Mouse (Mus musculus) embryonic facial prominence, embryonic 10.5 days (tissue): ENCODE results near the gene Pfdn6. TPM values are rescaled to one million over a fixed set of nuclear protein-coding genes. Genes with fewer than 3 reads are reported as not detected.

ENCODE experiments used
- DNase-seq: peaks from one replicate; pipeline ENCODE4 v3.0.0-alpha.2; 2017; ENCODE audit warnings: low spot score
- H3K27ac ChIP-seq: fragments of 300-500 bp; sonication (generic); replicated peaks from 2 replicates; pipeline ENCODE4 v1.5.1; 2016; ENCODE audit warnings: mild to moderate bottlenecking
- H3K27me3 ChIP-seq: fragments of 300-500 bp; sonication (generic); replicated peaks from 2 replicates; pipeline ENCODE4 v1.6.1; 2016; ENCODE audit warnings: low read depth, mild to moderate bottlenecking; ENCODE audit not compliant: poor library complexity, severe bottlenecking
- H3K36me3 ChIP-seq: fragments of 300-500 bp; sonication (generic); replicated peaks from 2 replicates; pipeline ENCODE4 v1.6.1; 2016; ENCODE audit warnings: mild to moderate bottlenecking, moderate library complexity
- H3K4me1 ChIP-seq: fragments of 300-500 bp; sonication (generic); 2 replicates; pipeline ENCODE4 v1.6.1; 2016
- H3K4me3 ChIP-seq: fragments of 300-500 bp; sonication (generic); 2 replicates; pipeline ENCODE4 v1.5.1; 2016; ENCODE audit warnings: mild to moderate bottlenecking, moderate library complexity
- H3K9me3 ChIP-seq: fragments of 300-500 bp; sonication (generic); 2 replicates; pipeline ENCODE4 v1.6.1; 2016; ENCODE audit warnings: mild to moderate bottlenecking
- WGBS: fragments of 180-500 bp; shearing (Covaris S2); methylation state at CpG from one replicate; pipeline ENCODE4 v1.1.7; 2016; 5-methylcytosine and 5-hydroxymethylcytosine counted together
- polyA plus RNA-seq: library from polyadenylated mRNA; unstranded; fragments of >200 nt; fragmentation: Nextera tagmentation; extraction: Ambion mirVana; gene quantifications from 2 replicates; pipeline ENCODE4 v1.2.1, GENCODE M21; 2016

Gene Pfdn6
- polyA plus RNA-seq, 1 experiment from 2014 or later = 235 TPM

DNA sequence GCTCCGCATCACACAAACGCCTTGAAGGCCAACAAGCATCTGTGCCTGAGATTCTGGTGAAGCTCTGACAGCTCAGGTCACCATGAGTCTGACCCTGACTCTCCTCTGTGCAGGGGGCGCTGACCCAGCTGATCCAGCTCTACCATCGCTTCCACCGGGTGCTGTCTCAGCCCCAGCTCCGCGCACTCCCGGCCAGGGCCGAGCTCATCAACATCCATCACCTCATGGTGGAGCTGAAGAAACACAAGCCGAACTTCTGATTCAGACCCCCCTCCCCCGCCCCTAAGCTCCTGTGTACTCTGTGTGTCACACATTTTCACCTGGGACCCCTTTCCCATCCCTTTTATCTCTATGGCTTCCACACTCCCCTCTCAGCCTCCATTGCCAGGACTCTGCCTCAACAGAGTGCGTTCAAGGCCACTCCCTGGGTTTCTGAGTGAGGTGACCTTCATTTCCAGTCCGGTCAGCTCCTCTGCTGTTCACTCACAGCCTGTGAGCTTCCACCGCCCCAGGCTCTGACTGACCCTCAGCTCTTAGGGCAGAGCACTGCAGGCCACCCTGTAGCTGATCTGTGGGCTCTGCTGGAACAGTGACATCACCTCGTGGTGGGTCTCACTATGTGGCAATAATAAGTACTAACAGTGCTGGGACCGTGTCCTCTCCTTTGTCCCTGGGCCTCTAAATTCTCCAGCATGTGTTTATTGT, 25.9 kb upstream of the Pfdn6 start:
- 0 out of 2 replicates have a peak, but pooled peaks cover 3% of the 10 kb centered on the region for H3K9me3 ChIP-seq
- H3K4me1 ChIP-seq = no peaks in the 10 kb centered on the region
- peaks cover 54% of the 10 kb centered on the region for H3K36me3 ChIP-seq
- no peaks in the 10 kb centered on the region for H3K27me3 ChIP-seq
- WGBS = 87% methylated on average over 16 of the region's 16 CpGs
- no peak for DNase-seq
- no peak overlapping the region for H3K27ac ChIP-seq
- H3K4me3 ChIP-seq = no peak overlapping the region

DNA sequence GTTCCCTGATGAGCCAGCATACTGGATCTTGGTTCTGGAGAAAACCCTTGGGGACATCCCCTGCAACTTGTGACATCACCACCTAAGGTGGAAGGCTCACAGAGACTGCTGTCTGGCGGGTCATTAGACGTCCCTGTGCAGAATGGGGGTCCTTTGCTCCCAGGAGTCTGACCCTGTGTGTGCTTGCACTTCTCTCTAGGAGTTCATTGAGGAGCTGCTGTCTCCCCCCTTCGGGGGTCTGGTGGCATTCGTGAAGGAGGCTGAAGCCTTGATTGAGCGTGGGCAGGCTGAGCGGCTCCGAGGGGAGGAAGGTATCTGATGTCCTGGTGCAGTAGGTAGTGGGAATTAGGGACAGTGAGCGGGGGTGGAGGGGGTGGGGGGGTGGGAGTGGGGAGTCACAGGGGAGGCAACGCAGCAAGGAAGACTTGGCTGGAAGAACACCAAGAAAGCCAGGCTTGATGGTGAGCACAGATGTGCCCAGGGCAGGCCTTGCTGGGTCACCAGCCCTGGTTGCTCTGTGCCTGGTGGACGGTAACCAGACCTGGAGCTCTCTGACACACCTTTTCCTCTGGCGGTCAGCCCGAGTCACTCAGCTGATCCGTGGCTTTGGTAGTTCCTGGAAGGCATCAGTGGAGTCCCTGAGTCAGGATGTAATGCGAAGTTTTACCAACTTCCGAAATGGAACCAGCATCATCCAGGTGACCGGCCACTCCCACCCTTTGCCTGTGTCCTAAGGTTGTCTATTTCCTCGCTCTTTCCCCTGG, 25.1 kb upstream of the Pfdn6 start:
- no peak overlapping the region for H3K27ac ChIP-seq
- H3K4me1 ChIP-seq = no peaks in the 10 kb centered on the region
- H3K9me3 ChIP-seq = 0 out of 2 replicates have a peak, but pooled peaks cover 2% of the 10 kb centered on the region
- 91% methylated on average over 17 of the region's 17 CpGs for WGBS
- DNase-seq = no peak
- H3K27me3 ChIP-seq = no peaks in the 10 kb centered on the region
- H3K4me3 ChIP-seq = no peak overlapping the region
- H3K36me3 ChIP-seq = peaks cover 62% of the 10 kb centered on the region

GRCm38 (mm10) chr17:33962876-33963275, 22.7 kb upstream of the Pfdn6 start:
- WGBS = 92% methylated on average over 7 of the region's 7 CpGs
- Histone ChIP-seq H3K27me3 (no peaks in the 10 kb centered on the region), H3K4me1 (no peaks in the 10 kb centered on the region), H3K36me3 (peaks cover 86% of the 10 kb centered on the region), H3K4me3 (0 out of 2 replicates have a peak overlapping the region, but pooled peaks have one; percentile 18), H3K9me3 (no peaks in the 10 kb centered on the region), H3K27ac (no peak overlapping the region)
- no peak for DNase-seq

DNA sequence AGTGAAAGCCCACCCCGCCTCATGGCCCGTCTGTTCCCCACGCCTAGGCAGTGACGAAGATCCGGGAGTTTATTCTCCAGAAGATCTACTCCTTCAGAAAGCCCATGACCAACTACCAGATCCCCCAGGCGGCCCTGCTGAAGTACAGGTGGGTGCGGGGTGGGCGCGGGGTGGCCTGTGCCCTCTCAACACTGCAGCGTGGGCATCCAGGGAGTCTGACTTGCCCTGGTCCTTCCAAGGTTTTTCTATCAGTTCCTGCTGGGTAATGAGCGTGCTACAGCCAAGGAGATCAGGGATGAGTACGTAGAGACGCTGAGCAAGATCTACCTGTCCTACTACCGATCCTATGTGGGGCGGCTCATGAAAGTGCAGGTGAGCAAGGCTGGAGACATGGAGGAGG, 19.8 kb upstream of the Pfdn6 start:
- no peaks in the 10 kb centered on the region for H3K27me3 ChIP-seq
- no peak for DNase-seq
- H3K36me3 ChIP-seq = peaks cover 68% of the 10 kb centered on the region
- H3K4me3 ChIP-seq = peak overlapping the region; percentile 8; the same call in 1 of the 2 replicates
- H3K4me1 ChIP-seq = peaks cover 7% of the 10 kb centered on the region
- no peaks in the 10 kb centered on the region for H3K9me3 ChIP-seq
- H3K27ac ChIP-seq = no peak overlapping the region
- WGBS = 92% methylated on average over 15 of the region's 15 CpGs

DNA sequence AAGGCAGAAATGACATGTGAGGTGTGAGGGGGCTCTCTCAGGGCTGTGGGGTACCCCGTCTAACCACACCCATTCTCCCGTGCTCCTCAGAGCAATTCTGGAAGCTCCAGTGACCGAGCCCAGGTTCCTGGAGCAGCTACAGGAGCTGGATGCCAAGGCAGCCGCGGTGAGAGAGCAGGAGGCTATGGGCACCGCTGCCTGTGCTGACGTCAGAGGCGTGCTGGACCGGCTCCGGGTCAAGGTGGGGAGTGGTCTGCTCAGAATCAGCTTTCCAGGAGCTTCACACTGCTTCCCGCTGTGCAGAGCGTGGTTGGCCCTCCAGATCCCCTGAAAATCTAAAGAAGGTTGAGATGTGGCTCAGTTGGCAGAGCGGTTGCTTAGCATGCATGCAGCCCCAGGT, 19.0 kb upstream of the Pfdn6 start:
- H3K4me1 ChIP-seq = peaks cover 13% of the 10 kb centered on the region
- WGBS = 96% methylated on average over 13 of the region's 13 CpGs
- no peak overlapping the region for H3K4me3 ChIP-seq
- no peaks in the 10 kb centered on the region for H3K9me3 ChIP-seq
- peaks cover 71% of the 10 kb centered on the region for H3K36me3 ChIP-seq
- H3K27me3 ChIP-seq = no peaks in the 10 kb centered on the region
- no peak for DNase-seq
- no peak overlapping the region for H3K27ac ChIP-seq

DNA sequence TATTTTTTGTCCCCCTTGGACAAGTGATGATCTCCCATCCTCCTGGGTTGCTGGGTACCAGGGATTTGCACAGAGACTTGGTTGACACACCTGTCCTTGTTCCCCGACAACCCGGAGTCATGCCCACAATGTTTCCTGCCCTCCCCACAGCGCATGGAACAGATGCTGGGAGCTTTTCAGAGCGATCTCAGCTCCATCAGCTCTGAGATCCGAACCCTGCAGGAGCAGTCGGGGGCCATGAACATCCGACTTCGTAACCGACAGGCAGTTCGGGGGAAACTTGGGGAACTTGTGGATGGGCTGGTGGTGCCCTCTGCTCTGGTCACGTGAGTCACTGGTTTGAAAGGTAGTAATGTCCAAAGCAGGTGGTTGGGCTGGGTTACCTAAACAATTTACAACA, 18.3 kb upstream of the Pfdn6 start:
- Histone ChIP-seq H3K4me1 (peaks cover 20% of the 10 kb centered on the region), H3K36me3 (peaks cover 71% of the 10 kb centered on the region), H3K27ac (no peak overlapping the region), H3K4me3 (no peak overlapping the region), H3K9me3 (no peaks in the 10 kb centered on the region), H3K27me3 (no peaks in the 10 kb centered on the region)
- WGBS = 92% methylated on average over 11 of the region's 11 CpGs
- DNase-seq = no peak

DNA sequence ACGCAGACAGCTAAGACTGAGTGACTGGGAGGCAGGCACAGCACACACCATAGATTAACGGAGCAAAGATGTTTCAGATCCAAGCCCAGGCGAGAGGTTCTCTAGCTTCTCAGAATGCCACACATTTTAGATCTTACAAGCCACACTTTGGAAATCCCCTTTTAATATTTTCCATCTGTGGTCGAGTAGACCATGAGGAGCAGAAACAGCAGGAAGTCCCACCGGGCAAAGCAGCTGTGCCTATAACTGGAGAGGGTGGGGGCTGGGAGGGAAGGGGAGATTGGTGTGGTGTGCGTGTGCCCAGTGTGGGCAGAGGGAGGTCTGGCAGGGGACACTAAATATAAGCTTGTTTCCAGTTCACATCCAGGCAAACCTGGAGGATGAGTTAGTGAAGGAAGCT, 17.4 kb upstream of the Pfdn6 start:
- no peaks in the 10 kb centered on the region for H3K9me3 ChIP-seq
- H3K27ac ChIP-seq = no peak overlapping the region
- peaks cover 71% of the 10 kb centered on the region for H3K36me3 ChIP-seq
- 82% methylated on average over 6 of the region's 6 CpGs for WGBS
- H3K4me1 ChIP-seq = peaks cover 29% of the 10 kb centered on the region
- no peak overlapping the region; the same call in 1 of the 2 replicates for H3K4me3 ChIP-seq
- DNase-seq = no peak
- no peaks in the 10 kb centered on the region for H3K27me3 ChIP-seq

DNA sequence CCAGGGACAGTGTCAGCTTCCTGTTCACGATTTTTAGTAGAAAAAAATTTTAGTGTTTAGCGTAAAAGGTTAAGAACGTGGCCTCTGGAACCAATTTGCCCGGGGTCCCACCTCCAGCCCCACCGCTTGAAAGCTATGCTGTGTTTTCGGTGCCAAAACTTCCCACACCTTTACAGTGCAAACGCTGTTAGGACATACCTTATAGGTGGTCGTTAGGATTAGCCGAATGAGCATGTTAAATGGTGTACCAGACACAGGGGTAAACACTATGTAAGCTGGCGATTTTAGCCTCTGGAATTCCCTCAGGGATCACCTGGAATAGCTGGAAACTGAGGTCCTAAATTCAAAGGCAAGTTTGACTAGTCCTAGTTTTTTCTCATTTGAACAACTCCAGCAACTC, 16.2 kb upstream of the Pfdn6 start:
- Histone ChIP-seq H3K36me3 (peaks cover 70% of the 10 kb centered on the region), H3K27ac (peak overlapping the region; percentile 95), H3K27me3 (no peaks in the 10 kb centered on the region), H3K9me3 (no peaks in the 10 kb centered on the region), H3K4me3 (peak overlapping the region; percentile 85), H3K4me1 (peaks cover 41% of the 10 kb centered on the region)
- DNase-seq = no peak
- 7% methylated on average over 10 of the region's 10 CpGs for WGBS

DNA sequence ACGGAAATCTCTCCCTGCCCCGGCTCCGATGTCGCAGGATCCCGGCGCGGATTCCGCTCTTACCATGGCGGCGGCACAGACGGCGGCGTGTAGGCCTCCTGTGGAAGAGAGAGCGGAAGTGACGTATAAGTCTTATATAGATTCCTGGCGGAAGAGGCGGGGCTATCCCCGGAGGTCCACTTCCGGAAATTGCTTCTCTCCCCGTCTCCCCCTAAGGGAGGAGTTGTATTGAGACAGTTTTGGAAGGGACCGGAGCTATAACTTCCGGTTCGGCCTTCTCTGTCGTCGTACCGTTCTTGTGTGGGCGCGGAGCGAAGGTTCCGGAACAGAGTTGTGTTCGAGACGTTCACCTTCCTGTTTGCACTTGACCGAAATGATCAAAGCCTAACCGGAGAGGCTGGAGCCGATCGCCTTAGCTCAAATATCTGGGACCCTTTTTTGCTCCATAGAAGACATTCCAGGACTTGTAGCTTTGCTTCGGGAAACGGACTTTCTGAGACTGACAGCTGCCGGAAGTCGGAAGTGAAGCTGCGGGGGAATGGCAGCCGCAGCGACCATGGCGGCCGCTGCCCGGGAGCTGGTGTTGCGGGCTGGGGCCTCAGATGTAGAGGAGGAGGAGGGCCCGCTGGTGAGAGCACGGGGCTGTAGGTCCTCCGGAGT, 15.5 kb upstream of the Pfdn6 start, which contains the start of the genes Vps52 and Rps18:
Gene Vps52 (plus strand): TSS at position 258 of the 660 bp plus-strand sequence.
Gene Rps18 (minus strand): TSS at position 447 of the 660 bp plus-strand sequence.
- H3K4me1 ChIP-seq = peaks cover 48% of the 10 kb centered on the region
- H3K27ac ChIP-seq = peak within 1 kb of the TSS; percentile 95
- peak within 1 kb of the TSS; percentile 85 for H3K4me3 ChIP-seq
- H3K36me3 ChIP-seq = peaks cover 65% of the 10 kb centered on the region
- DNase-seq = peak; percentile 96
- WGBS = under 1% methylated on average over 50 of the region's 50 CpGs
- no peaks in the 10 kb centered on the region for H3K27me3 ChIP-seq
- no peaks in the 10 kb centered on the region for H3K9me3 ChIP-seq

- H3K27me3 ChIP-seq = no peaks in the 10 kb centered on the region
- DNase-seq = peak; percentile 12
- H3K4me1 ChIP-seq = peaks cover 55% of the 10 kb centered on the region
- H3K4me3 ChIP-seq = peak overlapping the region; percentile 85
- H3K36me3 ChIP-seq = peaks cover 65% of the 10 kb centered on the region
- WGBS = under 1% methylated on average over 33 of the region's 33 CpGs
- H3K9me3 ChIP-seq = no peaks in the 10 kb centered on the region
- peak overlapping the region; percentile 95 for H3K27ac ChIP-seq
These were observed 14.8 kb upstream of the Pfdn6 start for GRCm38 (mm10) chr17:33954646-33955554.

DNA sequence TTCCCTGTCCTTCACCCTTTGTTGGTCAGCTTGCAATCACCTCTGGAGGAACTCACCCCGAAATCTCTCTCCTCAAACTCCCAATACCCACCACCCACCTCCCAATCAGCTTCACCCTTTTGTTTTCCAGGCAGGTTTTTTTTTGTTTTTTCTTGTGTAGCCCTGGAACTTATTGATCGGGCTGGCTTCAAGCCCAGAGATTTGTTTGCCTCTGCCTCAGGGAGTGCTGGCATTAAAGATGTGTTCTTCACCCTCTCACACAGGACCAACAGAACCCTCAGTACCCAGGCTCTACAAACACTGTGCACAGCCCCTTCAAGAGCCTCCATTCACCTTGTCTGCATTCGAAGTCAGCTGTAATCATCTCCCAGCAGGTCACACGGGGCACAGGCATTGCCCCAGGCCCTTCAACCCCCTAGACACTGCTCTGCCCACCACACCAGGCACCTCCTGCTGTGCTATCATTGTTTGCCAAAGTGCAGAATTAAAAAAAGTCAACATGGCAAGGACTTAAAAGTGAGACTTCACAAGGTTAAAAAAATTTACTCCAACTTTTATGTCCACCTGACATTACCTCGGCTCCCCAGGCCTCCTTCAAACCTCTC, 13.9 kb upstream of the Pfdn6 start:
- 36% methylated on average over 5 of the region's 5 CpGs for WGBS
- Histone ChIP-seq H3K4me3 (peak overlapping the region; percentile 85), H3K27me3 (no peaks in the 10 kb centered on the region), H3K9me3 (no peaks in the 10 kb centered on the region), H3K4me1 (peaks cover 58% of the 10 kb centered on the region), H3K36me3 (peaks cover 65% of the 10 kb centered on the region), H3K27ac (peak overlapping the region; percentile 95)
- no peak for DNase-seq
